Mouse (Mus musculus) C2C12 (cell line): ENCODE results near the gene Asdurf.

Experiments
- CEBPB ChIP-seq: IDR thresholded peaks from one replicate; pipeline ENCODE4 v1.6.1; 2011; ENCODE audit warnings: low read depth, mild to moderate bottlenecking, control low read depth, moderate library complexity
- CTCF ChIP-seq: IDR thresholded peaks from one replicate; pipeline ENCODE4 v1.5.1; 2011; ENCODE audit not compliant: control insufficient read depth, insufficient read depth, insufficient read length
- FOSL1 ChIP-seq: IDR thresholded peaks from one replicate; pipeline ENCODE4 v1.8.0; 2011; ENCODE audit warnings: mild to moderate bottlenecking, low read length; ENCODE audit not compliant: poor library complexity, insufficient read depth, severe bottlenecking
- MAX ChIP-seq: IDR thresholded peaks from one replicate; pipeline ENCODE4 v1.6.1; 2011; ENCODE audit warnings: mild to moderate bottlenecking, control low read depth
- MYOD1 ChIP-seq: IDR thresholded peaks from one replicate; pipeline ENCODE4 v1.6.1; 2011; ENCODE audit warnings: low read depth; ENCODE audit not compliant: control insufficient read depth, insufficient read length
- MYOG ChIP-seq: IDR thresholded peaks from one replicate; pipeline ENCODE4 v1.6.1; 2011; ENCODE audit not compliant: control insufficient read depth, insufficient read length; ENCODE audit errors: extremely low read depth
- USF1 ChIP-seq: IDR thresholded peaks from one replicate; pipeline ENCODE4 v1.6.1; 2011; ENCODE audit warnings: low read depth, mild to moderate bottlenecking, control low read depth, moderate library complexity

DNA sequence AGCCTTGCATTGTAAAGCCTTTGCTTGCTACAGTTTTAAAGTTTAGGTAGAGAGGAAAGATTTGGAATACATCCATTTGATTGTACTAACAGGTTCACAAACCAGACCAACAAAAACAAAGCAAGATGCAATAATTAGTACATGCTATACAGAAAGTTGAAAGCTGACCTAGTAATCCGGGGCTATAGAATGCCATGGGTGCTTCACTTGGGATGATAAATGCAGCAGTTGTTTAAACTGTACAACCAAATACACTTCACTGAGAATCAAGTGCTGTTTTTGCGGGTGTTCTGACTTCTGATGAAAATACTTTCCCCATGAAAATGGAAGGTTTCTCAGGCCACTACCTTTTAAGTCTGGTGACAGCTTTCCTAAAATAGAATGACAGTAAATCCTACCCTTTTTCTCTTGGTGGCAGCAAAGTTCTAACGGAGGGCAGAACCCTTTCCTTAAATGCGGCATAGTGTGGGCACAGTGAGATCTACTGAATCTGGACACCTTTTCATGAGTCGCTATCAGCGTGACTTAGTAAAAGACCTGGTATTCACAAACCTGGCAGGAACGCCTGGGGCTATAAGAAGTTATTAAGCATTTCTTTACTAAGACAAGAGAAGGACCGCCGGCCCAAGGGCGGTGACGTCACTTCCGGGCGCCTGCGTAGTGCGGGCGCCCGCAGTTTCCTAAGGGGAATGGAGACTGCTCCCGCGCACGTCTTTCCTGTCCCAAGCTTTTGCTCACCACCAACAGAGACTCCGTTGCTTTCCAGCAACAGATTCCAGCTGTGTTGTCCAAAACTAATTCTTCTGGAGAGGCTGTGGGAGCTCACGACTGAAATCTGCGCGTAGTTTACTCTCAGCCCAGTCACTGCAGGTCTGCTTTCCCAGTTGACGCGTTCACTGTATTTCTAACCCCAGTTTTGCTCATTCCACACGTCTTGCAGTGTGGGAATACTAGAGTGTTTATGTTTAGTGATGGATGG lies 39.1 kb downstream of the Asdurf start, which contains the start of gene Osgepl1:
- no peak for TF ChIP-seq CTCF
- TF ChIP-seq MAX = no peak
- no peak for TF ChIP-seq MYOD1
- TF ChIP-seq CEBPB = no peak
- no peak for TF ChIP-seq USF1
- TF ChIP-seq MYOG = no peak
- TF ChIP-seq FOSL1 = no peak
